Mouse (Mus musculus) heart, postnatal 14 days (tissue): ENCODE data around the gene Pds5a. TPM values are rescaled to one million over a fixed set of nuclear protein-coding genes. Genes with fewer than 3 reads are reported as not detected.
"Not testable (repeated sequence)": the region's sequence is repeated elsewhere in the genome, so short reads cannot be mapped to it uniquely, and the experiment has no call there.

Source experiments
- DNase-seq, 2 experiments: peaks; one replicate each; pipeline ENCODE4 v3.0.0; 2021 to 2022
- intact Hi-C: fragments of 180-260 bp; cut with DNase I; formaldehyde crosslinking; loops from one replicate; pipeline ENCODE4 v1.15.1; 2025
- total RNA-seq, 2 experiments: library from RNA; stranded (reverse); gene quantifications; 2 replicates each; pipeline ENCODE4 v1.2.3; 2021

Pds5a gene
- total RNA-seq, 2 experiments from 2014 or later = 59.8 to 67.0 TPM

DNA sequence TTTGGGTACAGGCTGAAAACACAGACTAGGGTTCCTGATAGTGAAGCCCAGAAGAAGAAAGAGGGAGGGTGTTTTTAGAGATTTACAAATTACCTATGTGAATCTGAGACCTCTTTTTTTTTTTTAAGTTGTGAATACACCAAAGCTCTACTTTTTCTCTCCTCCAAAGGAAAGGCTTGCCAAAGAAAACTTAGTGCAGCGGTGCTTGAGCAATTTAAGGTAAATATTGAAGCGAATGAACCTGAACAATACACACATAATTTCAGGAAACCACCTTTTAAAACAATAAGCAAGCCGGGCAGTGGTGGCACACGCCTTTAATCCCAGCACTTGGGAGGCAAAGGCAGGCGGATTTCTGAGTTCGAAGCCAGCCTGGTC is 675 bp upstream of the Pds5a start:
- DNase-seq = no peak
- intact Hi-C loops = loop anchor here (2.0 to 5.0 kb wide), 3 partner anchors 61 to 206 kb away; partner anchors contain the start of genes Gm43552 and N4bp2

DNA sequence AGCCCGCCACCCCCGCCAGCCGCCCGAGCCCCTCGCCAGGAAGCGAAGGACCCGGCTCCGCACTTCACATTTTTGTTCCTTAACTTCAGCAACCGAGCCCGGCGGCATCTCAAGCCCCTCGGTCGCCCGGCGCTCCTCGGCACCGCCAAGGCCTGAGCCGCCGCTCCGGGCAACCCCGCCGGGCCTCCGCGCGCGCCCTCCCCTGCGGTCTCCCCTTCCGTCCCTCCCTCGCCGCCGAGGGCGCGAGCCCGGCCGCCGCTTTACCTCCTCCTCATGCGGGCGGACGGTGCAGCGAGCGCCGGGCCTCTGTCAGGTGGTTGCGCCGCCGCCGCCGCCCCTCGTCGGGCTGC is 612 bp downstream of the Pds5a start:
- intact Hi-C loops = loop anchor here (2.0 to 5.0 kb wide), 4 partner anchors 60 to 297 kb away; partner anchors contain the start of genes Gm43552, Smim14 and Ube2k
- no peak for DNase-seq

DNA sequence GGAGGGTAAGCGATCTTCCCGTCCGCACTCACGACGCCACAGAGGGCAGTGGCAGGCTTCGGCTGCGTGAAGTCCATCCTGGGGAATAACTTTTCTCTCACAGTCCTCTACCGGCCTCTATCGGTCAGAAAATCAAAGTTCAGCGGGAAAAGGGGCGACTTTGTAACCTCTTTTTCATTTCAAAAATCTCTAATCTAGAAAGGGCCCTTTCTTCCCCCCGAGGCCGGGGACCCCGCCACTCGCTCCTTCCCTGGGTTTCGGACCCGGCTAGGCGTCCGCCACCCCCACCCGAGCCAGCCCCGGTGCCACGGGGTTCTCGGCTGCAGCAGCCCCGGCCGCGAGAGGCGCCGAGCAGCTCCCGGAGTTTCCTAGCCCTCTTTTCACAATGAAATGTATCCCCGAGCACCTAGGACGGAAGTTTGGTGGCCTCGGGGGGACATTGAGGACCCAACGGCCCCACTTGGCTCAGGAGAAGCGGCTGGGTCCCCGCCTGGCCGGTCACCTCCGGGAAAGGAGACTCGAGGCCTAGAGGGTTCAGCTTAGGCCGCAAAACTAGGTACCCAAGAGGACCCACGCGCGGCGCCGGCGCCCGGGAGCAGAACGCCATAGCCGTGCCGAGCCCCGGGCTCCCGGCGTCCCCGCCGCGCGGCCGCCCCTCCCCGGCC is 1.1 kb downstream of the Pds5a start:
- DNase-seq = peak; percentile 71 to 78
- intact Hi-C loops = loop anchor here (2.0 to 5.0 kb wide), 4 partner anchors 60 to 296 kb away; partner anchors contain the start of genes Gm43552, Smim14 and Ube2k

DNA sequence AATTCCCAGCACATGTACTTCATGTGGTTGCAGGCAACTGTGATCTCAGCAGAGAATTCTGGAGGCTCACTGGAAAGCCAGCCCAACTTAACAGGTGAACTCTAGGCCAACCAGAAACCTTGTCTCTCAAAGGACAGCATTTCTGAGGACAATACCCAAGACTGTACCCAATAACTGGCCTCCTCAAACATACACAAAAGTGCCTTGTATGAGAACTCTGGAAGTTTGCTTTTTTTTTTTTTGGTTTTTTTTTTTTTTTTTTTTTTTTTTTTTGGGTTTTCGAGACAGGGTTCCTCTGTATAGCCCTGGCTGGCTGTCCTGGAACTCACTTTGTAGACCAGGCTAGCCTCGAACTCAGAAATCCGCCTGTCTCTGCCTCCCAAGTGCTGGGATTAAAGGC is 4.0 kb downstream of the Pds5a start:
- DNase-seq, intact Hi-C loops: not testable (repeated sequence)

DNA sequence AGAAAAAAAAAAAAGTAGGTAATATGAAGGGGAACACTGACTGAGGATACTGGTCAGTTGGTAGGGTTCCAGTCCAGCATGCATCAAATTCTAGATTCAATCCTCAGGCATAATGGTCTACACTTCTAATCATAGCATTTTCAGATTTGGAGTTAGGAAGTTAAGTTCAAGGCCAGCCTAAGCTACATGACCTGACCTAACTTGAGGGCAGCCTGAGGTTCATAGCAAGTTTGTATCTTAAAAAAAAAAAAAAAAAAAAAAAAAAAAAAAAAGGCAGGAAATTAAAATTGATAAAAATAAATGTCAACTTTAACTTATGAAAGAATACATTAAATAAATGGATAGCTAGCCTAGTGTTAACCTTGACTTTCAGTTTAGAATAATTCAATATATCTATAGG is 5.1 kb downstream of the Pds5a start:
- DNase-seq = no peak
- intact Hi-C loops = no loop called here

DNA sequence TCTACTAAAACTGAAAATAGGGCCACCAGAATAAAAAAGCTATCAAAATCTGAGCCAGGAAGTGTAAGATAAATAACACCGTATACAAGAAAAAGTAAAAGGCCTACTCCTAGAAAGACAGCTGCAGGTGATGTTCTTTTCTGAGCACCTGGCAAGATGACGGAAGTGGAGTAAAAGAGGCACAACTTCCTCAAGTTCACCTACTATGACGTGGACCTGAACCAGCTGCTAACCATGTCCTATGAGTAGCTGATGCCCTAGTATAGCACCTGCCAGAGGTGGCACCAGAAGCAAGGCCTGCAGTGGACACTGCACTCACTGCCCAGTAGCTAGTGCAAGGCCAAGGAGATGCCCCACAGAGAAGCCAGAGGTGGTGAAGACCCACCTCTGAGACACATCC is 9.3 kb downstream of the Pds5a start:
- DNase-seq = no peak
- intact Hi-C loops = no loop called here

DNA sequence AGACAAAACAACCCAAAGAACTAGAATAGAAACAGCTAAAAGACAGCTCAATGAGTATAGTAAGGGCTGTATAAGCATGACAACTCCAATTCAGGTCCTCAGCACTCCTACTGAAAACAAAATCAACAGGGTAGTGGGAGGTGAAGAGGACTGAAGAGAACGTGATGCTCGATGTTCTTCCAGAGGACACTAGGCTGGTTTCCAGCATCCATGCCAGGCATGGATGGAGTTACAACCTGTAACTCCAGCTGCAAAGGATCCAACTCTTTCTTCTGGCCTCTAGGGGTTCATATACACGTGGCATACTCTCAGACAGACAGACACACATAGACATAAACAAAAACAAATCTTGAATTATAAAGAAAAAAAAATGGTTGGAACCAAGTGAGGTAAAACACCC is 11.3 kb downstream of the Pds5a start:
- intact Hi-C loops = no loop called here
- DNase-seq = no peak

DNA sequence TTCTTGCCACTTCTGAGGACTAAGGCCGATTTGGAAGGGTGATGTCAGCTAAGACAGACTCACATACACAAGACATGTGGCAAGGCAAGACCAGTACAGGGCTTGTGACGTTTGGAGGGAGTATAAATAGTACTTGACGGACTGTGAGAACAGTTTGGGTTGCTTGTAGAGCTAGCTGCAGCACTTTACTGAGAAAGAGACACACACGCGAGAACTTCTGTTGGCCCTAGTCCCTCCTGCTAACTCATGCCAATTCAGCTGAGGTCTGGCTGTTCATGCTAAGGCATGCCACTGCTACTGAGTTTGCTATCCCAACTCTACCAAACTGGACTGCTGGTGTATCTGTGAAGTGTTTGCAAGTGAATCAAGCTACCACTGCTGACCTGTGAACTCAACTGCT is 19.2 kb downstream of the Pds5a start:
- DNase-seq = peak; percentile 34 to 48

DNA sequence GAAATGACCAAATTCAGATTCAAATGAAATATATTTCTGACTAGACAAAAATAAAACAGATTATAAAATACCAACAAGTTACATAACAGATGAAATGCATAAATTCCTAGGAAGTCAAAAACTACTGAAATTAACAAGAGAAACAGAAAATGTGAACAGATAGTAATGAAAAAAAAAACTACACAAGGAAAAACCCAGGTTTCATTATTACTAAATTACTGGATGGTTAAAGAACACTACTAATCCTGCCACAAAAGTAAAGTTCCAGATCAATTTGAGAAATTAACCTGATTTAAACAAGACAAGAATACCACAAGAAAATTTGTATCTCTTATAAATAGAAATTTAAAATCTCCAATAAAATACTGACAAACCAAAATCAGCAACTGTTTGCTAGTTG is 25.9 kb downstream of the Pds5a start:
- no peak for DNase-seq
- intact Hi-C loops = no loop called here

More for the DNA sequence above, 19.2 kb downstream of the Pds5a start:
- intact Hi-C loops = no loop called here

DNA sequence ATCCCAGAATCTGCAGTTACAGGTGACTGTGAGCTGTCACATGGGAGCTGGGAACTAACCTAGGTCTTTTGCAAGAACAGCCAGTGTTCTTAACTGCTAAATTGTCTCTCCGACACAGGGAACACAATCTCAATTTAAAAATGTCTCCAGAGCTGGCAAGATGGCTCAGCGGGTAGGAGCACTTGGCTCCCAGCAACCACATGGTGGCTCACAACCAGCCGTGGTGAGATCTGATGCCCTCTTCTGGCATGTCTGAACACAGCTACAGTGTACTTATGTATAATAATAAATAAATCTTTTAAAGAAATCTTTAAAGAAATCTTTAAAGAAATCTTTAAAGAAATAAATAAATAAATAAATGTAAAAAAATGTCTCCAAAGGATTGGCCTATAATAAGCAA is 30.4 kb downstream of the Pds5a start:
- no peak for DNase-seq
- intact Hi-C loops = no loop called here

DNA sequence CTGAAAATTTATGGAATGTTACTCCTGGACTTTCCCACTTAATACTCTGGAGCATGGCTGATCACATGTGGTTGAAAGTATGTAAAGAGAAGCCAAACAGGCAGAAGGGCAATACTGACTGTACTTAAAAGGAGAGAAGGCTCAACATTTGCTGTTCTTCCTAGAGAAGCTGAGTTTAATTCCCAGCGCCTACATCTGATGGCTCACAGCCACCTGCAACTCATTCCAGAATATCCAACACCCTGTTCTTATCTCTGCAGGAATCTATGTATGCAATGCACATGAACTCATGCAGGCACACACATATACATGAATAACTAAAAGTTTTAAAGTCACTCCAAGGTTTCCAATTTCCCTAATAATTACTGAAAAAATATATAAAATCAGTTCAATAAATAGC is 32.7 kb downstream of the Pds5a start:
- intact Hi-C loops = no loop called here
- DNase-seq = no peak

DNA sequence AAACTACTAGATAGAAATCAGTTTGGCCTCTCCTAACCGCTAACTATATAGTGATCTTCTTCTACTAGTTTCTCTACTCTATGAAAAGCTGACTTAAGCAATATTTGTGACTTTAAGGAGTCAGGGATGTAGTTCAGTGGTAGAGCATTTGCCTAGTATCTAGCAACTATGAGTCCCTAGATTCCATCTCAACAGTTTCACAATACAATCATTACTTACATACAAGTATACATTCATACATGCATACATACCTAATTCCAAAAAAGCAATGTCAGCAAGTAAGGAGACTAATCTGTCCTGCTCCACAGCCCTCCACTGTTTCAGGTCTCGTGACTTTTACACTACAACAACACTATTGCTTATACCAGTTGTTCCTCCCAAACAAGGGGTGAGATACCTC is 36.1 kb downstream of the Pds5a start:
- intact Hi-C loops = no loop called here
- no peak for DNase-seq

DNA sequence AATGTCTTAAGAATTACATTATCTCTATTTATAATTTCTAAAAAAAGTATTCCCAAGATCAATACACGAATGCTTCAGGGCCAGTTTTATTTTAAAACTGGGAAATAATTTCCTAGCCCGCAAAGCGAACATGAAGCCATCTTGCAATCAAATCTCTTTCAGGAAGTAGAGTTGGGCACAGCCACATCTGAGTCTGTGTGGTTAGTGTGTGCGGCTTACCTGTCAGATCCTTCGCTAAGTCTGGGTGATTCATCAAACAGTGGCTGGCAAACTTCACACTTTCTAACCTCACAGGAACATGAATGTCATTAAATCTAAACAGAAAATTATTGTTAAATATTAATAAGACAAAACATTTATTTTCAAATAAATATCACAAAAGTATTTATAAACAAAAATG is 44.3 kb downstream of the Pds5a start:
- intact Hi-C loops = no loop called here
- no peak for DNase-seq

DNA sequence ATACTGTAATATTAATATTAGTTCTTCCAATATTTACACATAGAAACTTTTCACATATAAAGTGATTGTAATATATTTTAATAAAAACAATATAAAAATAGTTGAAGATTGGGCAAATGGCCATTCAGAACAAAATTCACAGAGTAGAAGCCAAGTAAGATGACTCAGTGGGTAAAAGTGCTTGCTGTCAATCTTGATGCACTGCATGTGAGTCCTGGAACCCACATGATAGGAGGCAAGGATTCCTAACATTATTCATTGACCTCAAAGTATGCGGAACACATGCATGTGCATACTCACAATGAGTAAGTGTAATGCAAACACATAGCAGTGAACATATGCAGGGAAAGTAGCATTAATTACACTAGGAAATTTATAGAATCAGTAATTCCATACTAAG is 59.2 kb downstream of the Pds5a start:
- intact Hi-C loops = loop anchor here (5.0 kb wide), 1 partner anchor 58 kb away; the partner anchor contains the start of gene Pds5a
- no peak for DNase-seq

DNA sequence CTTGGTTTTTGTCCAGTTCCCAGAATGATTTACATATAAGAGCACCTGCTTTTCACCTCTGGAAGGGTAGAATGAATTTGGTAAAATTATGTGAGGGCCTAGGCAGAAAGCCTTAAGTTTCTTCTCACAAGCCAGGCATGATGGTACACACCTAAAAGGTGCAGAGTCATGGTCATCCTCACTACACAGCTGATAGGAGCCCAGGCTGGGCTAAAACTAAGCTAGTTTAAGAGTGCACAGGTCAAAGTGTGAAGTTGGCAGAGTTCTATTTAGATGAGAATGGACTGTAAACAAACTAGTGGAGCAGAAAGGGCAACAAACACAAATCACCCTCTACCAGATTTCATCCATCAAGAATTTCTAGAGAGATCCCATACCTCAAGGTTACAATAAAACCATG is 73.7 kb downstream of the Pds5a start:
- DNase-seq = no peak
- intact Hi-C loops = loop anchor here (5.0 kb wide), 2 partner anchors 42 to 87 kb away; partner anchors contain the start of genes Smim14 and Ube2k

DNA sequence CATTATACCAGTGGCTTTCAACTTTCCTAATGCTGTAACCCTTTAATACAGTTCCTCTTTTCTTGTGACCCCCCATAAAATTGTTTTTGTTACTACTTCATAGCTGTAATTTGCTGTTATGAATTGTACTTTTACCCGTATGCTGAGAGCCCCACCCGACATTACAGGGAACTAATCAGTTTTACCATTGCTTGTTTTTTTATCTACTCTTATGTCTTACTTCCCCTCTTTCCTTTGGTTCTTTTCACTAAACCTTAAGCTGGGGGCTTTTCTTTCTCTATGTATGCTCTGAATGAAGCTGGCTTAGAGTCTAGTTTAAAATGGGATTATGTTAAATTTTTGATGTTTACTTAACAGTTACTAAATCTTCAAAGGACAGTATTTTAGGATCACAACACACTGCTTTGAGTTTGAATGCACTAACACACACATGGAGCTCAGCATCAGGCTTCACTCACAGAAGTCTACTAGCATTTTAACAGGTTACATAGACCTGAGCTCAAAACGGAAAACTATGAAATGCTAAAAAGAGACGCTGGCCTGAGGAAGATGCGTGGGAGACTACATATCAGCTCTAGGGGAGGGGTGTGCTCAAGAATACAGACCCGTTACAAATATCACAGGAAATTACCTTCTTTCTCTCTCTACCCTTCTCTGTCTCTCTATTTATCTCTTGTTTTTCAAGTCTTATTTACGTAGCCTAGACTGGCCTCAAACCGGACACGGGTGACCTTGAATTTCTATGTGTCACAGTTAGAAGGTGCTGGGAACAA is 84.7 kb downstream of the Pds5a start:
- no peak for DNase-seq
- intact Hi-C loops = loop anchor here (10.0 kb wide), 1 partner anchor 209 kb away; no protein-coding TSS in a partner anchor

DNA sequence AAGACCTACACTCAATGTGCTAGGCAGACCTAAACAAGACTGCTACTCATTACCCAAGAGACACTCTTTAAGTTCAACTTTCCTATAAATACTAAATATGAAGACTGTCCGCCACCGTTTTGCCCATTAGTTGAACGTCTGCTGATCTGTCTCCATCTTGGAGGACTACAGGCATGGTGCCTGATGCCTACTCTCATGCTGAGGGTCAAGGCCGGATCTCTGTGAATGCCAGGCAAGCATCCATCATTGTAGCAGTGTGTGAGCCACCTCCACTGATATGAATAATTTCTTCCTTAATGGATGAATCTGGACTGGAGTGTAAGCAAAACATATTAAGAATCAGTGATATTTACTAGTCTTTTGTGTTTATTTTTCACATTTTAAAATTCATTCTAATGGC is 87.5 kb downstream of the Pds5a start:
- intact Hi-C loops = loop anchor here (10.0 kb wide), 1 partner anchor 206 kb away; no protein-coding TSS in a partner anchor
- no peak for DNase-seq

DNA sequence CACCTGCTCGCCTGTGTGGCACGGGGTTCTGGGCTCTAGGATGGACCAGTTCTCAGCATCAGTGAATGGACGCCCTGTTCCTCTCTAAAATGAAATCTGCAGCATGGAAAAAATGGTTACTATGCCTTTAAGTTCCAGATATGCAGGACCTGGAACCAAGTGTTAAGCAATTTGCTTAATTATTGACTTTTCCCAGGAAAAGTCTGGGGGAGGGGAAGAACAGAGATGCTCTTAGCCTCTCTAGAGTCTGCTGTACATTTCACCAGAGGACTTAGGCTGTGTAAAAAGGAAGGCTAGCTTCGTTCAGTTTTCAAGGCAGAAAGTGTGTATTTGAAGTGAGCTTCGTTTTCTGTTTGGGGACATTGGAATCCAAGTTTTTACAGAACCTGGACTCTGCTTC is 88.3 kb downstream of the Pds5a start:
- intact Hi-C loops = loop anchor here (10.0 kb wide), 1 partner anchor 205 kb away; no protein-coding TSS in a partner anchor
- DNase-seq = no peak

DNA sequence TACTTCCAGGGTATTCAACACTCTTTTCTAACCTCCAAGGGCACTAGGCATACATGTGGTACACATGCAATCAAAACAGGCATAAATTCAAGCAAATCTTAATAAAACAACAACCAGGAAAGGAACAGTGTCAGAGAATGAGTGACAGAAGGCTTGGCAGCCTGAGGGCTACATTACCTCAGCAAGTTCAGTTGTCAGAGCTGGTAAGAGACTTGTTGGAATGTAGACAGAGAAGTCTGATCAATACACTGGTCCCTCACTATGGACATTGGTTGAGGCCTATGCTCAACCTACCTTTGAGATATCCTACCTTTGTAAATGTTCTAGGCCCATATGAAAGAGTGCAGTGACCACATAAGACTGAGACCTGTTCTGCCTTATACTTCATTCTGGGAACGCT is 91.3 kb downstream of the Pds5a start:
- intact Hi-C loops = no loop called here
- no peak for DNase-seq

DNA sequence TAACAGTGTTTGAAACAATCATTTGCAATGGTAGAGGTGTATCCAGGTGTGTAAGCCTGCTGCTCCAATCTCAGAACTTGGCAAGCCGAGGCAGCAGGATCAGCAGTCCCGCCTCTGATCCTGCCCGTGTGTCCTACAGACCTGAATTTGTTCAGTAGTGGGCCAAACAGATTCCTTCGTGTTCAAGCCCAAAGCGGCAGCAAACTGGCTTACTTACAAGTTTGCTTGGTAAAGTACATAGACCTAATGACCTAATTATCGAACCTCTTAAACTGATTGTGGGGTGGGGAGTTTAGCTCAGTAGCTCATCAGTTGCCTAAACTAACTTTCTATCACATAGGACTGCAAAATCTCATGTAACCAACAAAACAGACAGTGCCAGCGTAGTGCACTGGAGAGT is 98.4 kb downstream of the Pds5a start:
- intact Hi-C loops = no loop called here
- DNase-seq = no peak

DNA sequence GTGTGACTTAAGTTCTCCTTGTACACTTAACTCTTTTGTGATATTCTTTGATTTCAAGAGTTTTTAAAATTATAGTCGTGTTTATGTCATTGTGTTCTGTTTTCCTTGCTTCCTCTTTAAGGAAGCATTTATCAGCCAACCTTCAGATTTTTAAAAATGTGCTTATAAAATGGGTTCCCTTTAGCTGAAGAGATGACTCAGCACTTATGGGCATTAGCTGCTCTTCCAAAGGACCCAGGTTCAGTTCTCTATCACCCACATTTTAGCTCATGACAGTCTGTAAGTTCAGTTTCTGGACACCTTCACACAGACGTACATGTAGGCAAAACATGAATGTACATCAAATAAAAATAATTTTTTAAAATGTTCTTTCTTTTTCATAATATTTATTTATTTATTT is 105.7 kb downstream of the Pds5a start:
- intact Hi-C loops = no loop called here
- DNase-seq = no peak

DNA sequence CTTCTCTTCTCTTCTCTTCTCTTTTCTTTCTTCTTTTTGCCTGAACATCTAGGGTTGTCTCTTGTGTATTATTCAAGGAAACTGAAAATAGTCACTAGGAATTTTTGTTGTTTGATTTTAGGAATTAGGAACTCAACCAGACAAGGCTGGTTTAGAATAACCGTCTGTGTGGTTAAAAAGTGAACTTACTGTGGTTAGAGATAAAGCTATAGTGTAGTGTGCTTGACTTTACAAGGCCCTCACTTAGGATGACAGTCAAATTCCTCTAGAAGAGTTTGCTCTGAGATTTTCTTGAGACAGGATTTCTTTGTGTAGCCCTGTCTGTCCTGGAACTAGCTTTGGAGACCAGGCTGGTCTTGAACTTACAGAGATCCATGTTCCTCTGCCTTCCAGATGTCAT is 107.9 kb downstream of the Pds5a start:
- intact Hi-C loops = no loop called here

More for the DNA sequence above, 107.9 kb downstream of the Pds5a start:
- no peak for DNase-seq
